Comparison of ENCODE assay signal across 7 mouse cellular contexts in the genomic region with DNA sequence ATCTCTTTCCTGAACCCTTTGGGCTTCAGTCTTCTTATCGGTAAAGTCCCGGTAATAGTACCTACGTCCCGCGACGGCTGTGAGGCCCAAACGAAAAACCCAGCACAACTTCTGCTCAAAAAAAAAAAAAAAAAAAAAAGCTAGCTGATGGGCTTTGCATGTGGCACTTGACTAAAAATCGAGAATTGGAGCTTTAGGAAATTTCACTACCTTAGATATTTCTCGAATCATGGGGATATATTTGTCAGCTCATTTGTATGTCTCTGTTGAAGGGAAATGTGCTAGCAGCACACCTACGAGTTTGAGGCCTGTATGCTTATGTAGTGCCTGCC. TPM values are rescaled to one million over a fixed set of nuclear protein-coding genes. Genes with fewer than 3 reads are reported as not detected.
A peak's percentile ranks its signal among the peaks of the same experiment; 100 is the strongest.
DNase-seq lines count a peak whose midpoint lies in the region; ATAC-seq lines count a peak whose summit lies in the region.

No protein-coding gene starts in this region.

- no peaks in the 10 kb centered on the region for H3K9me3 ChIP-seq in megakaryocyte, embryonic 14.5 days
- no peaks in the 10 kb centered on the region for H3K9me3 ChIP-seq in limb, embryonic 13.5 days
- H3K9me3 ChIP-seq in stomach, embryonic 15.5 days = no peaks in the 10 kb centered on the region

- H3K4me2 ChIP-seq in limb, embryonic 13.5 days (replicated peaks) = peak overlapping the region; percentile 72
- H3K4me2 ChIP-seq in stomach, embryonic 15.5 days = peak overlapping the region; percentile 64

- DNase-seq in frontal cortex, postnatal 10 days (ENCODE audit: low spot score in 2 of 2) = no peak
- DNase-seq in adrenal gland, postnatal 25 days = no peak

- H3K4me3 ChIP-seq in megakaryocyte, embryonic 14.5 days (replicated peaks) = peak overlapping the region; percentile 96
- peak overlapping the region; percentile 94 for H3K4me3 ChIP-seq in limb, embryonic 13.5 days
- H3K4me3 ChIP-seq in stomach, embryonic 15.5 days (replicated peaks) = peak overlapping the region; percentile 93

- WGBS in limb, embryonic 13.5 days = under 1% methylated on average over 10 of the region's 10 CpGs
- 1% methylated on average over 10 of the region's 10 CpGs for WGBS in stomach, embryonic 15.5 days

- no peaks in the 10 kb centered on the region for H3K27me3 ChIP-seq in megakaryocyte, embryonic 14.5 days (replicated peaks)
- no peaks in the 10 kb centered on the region for H3K27me3 ChIP-seq in limb, embryonic 13.5 days
- no peaks in the 10 kb centered on the region for H3K27me3 ChIP-seq in stomach, embryonic 15.5 days (replicated peaks)

- H3K9ac ChIP-seq in limb, embryonic 13.5 days = peak overlapping the region; percentile 96
- peak overlapping the region; percentile 96 for H3K9ac ChIP-seq in stomach, embryonic 15.5 days

- ATAC-seq in megakaryocyte, adult 5-6 weeks (ENCODE audit: poor library complexity, severe bottlenecking) = no peak
- peak; percentile 68 for ATAC-seq in erythroblast, adult 5-6 weeks (replicated peaks; ENCODE audit: low FRiP score, poor library complexity, severe bottlenecking)
- no peak for ATAC-seq in limb, embryonic 13.5 days (ENCODE audit: low FRiP score, low read depth)
- ATAC-seq in stomach, embryonic 15.5 days (ENCODE audit: insufficient read depth, low FRiP score, low read depth) = no peak

- H3K36me3 ChIP-seq in megakaryocyte, embryonic 14.5 days (replicated peaks; ENCODE audit: low read length) = peaks cover 15% of the 10 kb centered on the region
- peaks cover 7% of the 10 kb centered on the region for H3K36me3 ChIP-seq in limb, embryonic 13.5 days
- H3K36me3 ChIP-seq in stomach, embryonic 15.5 days = no peaks in the 10 kb centered on the region

- H3K4me1 ChIP-seq in megakaryocyte, embryonic 14.5 days = peaks cover 62% of the 10 kb centered on the region
- peaks cover 13% of the 10 kb centered on the region for H3K4me1 ChIP-seq in limb, embryonic 13.5 days
- H3K4me1 ChIP-seq in stomach, embryonic 15.5 days = 0 out of 2 replicates have a peak, but pooled peaks cover 4% of the 10 kb centered on the region

- no peak overlapping the region for H3K27ac ChIP-seq in limb, embryonic 13.5 days
- no peak overlapping the region for H3K27ac ChIP-seq in stomach, embryonic 15.5 days

RNA-seq across cellular contexts. Expression of a gene that starts 0.9 kb away (rescaled TPM):
- polyA plus RNA-seq in megakaryocyte, embryonic 14.5 days (2012; ENCODE audit: insufficient read depth, low replicate concordance) = 6.1 and 31.5 TPM in 2 replicates
- total RNA-seq in megakaryocyte, adult 5-6 weeks (2015) = 134 and 149 TPM in 2 replicates
- total RNA-seq in megakaryocyte, adult 5-6 weeks (2017) = 114 and 153 TPM in 2 replicates
- 27.8 and 74.7 TPM in 2 replicates for total RNA-seq in erythroblast, adult 5-6 weeks (2015; ENCODE audit: low replicate concordance)
- 30.8 and 55.2 TPM in 2 replicates for total RNA-seq in erythroblast, adult 5-6 weeks (2017; ENCODE audit: low replicate concordance)
- 293 and 295 TPM in 2 replicates for polyA plus RNA-seq in limb, embryonic 13.5 days (2015; fragmentation: Nextera tagmentation; extraction: Ambion mirVana)
- 297 and 306 TPM in 2 replicates for polyA plus RNA-seq in stomach, embryonic 15.5 days (2015; fragmentation: Nextera tagmentation; extraction: Ambion mirVana)
- 303 and 351 TPM in 2 replicates for total RNA-seq in adrenal gland, postnatal 25 days (2021)

RNA-seq across cellular contexts. Expression of a gene that starts 32.5 kb away (rescaled TPM):
- 10.7 TPM in 1 of 2 replicates, not detected in the other for polyA plus RNA-seq in megakaryocyte, embryonic 14.5 days (2012; ENCODE audit: insufficient read depth, low replicate concordance)
- total RNA-seq in megakaryocyte, adult 5-6 weeks (2015) = 119 and 122 TPM in 2 replicates
- 168 and 226 TPM in 2 replicates for total RNA-seq in megakaryocyte, adult 5-6 weeks (2017)
- 9.8 and 25.1 TPM in 2 replicates for total RNA-seq in erythroblast, adult 5-6 weeks (2015; ENCODE audit: low replicate concordance)
- 18.3 and 27.9 TPM in 2 replicates for total RNA-seq in erythroblast, adult 5-6 weeks (2017; ENCODE audit: low replicate concordance)
- 16.4 and 16.9 TPM in 2 replicates for polyA plus RNA-seq in limb, embryonic 13.5 days (2015; fragmentation: Nextera tagmentation; extraction: Ambion mirVana)
- polyA plus RNA-seq in stomach, embryonic 15.5 days (2015; fragmentation: Nextera tagmentation; extraction: Ambion mirVana) = 11.5 and 12.9 TPM in 2 replicates
- total RNA-seq in adrenal gland, postnatal 25 days (2021) = 43.7 and 59.3 TPM in 2 replicates
